Mouse (Mus musculus) thymus, postnatal 0 days (tissue): Measurements from ENCODE around the gene Ntrk3. TPM values are rescaled to one million over a fixed set of nuclear protein-coding genes. Genes with fewer than 3 reads are reported as not detected.
A peak's percentile ranks its signal among the peaks of the same experiment; 100 is the strongest.

ENCODE experiments used
- DNase-seq: peaks from one replicate; pipeline ENCODE4 v3.0.0-alpha.2; 2015; ENCODE audit warnings: low spot score
- polyA plus RNA-seq: library from polyadenylated mRNA; unstranded; fragments of >200 nt; fragmentation: Nextera tagmentation; extraction: Ambion mirVana; gene quantifications from 2 replicates; pipeline ENCODE4 v1.2.1, GENCODE M21; 2015

Gene Ntrk3
- 56.4 and 75.0 TPM in 2 replicates for polyA plus RNA-seq

- peak; percentile 82 for DNase-seq
Measured at GRCm38 (mm10) chr7:78737614-78738210, at the start of gene Ntrk3. Ntrk3 (minus strand) TSS chr7:78738012.

GRCm38 (mm10) chr7:78785906-78786305, 48.1 kb upstream of the Ntrk3 start:
- DNase-seq, result no peak

GRCm38 (mm10) chr7:78782639-78783581, 45.1 kb upstream of the Ntrk3 start, which contains the start of the genes Mrps11 and Mrpl46:
Mrps11 (plus strand) TSS chr7:78783119.
Mrpl46 (minus strand) TSS chr7:78783531.
- DNase-seq, result peak; percentile 89

GRCm38 (mm10) chr7:78778741-78779140, 40.9 kb upstream of the Ntrk3 start:
- DNase-seq, result no peak

GRCm38 (mm10) chr7:78770936-78771335, 33.1 kb upstream of the Ntrk3 start:
- no peak for DNase-seq

- DNase-seq, result no peak
Measured at GRCm38 (mm10) chr7:78769075-78769652, 31.4 kb upstream of the Ntrk3 start.

GRCm38 (mm10) chr7:78767929-78768531, 30.2 kb upstream of the Ntrk3 start:
- no peak for DNase-seq

GRCm38 (mm10) chr7:78766019-78766683, 28.3 kb upstream of the Ntrk3 start:
- DNase-seq, result peak; percentile 89

GRCm38 (mm10) chr7:78765215-78765631, 27.4 kb upstream of the Ntrk3 start:
- DNase-seq, result no peak

GRCm38 (mm10) chr7:78763801-78764200, 26.0 kb upstream of the Ntrk3 start:
- no peak for DNase-seq

- DNase-seq, result no peak
Measured at GRCm38 (mm10) chr7:78754458-78755000, 16.7 kb upstream of the Ntrk3 start.

GRCm38 (mm10) chr7:78753752-78754457, 16.1 kb upstream of the Ntrk3 start:
- no peak for DNase-seq

GRCm38 (mm10) chr7:78752961-78753360, 15.1 kb upstream of the Ntrk3 start:
- no peak for DNase-seq

GRCm38 (mm10) chr7:78743731-78744385, 6.0 kb upstream of the Ntrk3 start:
- no peak for DNase-seq

GRCm38 (mm10) chr7:78739351-78740000, 1.7 kb upstream of the Ntrk3 start:
- DNase-seq, result no peak

- peak; percentile 72 for DNase-seq
Measured at GRCm38 (mm10) chr7:78737196-78737595, 616 bp downstream of the Ntrk3 start.

GRCm38 (mm10) chr7:78731391-78731790, 6.4 kb downstream of the Ntrk3 start:
- no peak for DNase-seq

- DNase-seq, result peak; percentile 83
Measured at GRCm38 (mm10) chr7:78724591-78724990, 13.2 kb downstream of the Ntrk3 start.

- no peak for DNase-seq
Measured at GRCm38 (mm10) chr7:78722051-78722450, 15.8 kb downstream of the Ntrk3 start.
